Mouse (Mus musculus): ENCODE results near the gene Fermt3. TPM values are rescaled to one million over a fixed set of nuclear protein-coding genes. Genes with fewer than 3 reads are reported as not detected.
"Not testable (repeated sequence)": the region's sequence is repeated elsewhere in the genome, so short reads cannot be mapped to it uniquely, and the experiment has no call there.

Gene Fermt3
- 1 to 10 TPM; 4.2 to 5.1 TPM for total RNA-seq (2021)
- long read RNA-seq, partial matches to known transcripts = 2 of 12 reads
- long read RNA-seq, other reads (novel, unspliced or antisense) = 7 of 12 reads

DNA sequence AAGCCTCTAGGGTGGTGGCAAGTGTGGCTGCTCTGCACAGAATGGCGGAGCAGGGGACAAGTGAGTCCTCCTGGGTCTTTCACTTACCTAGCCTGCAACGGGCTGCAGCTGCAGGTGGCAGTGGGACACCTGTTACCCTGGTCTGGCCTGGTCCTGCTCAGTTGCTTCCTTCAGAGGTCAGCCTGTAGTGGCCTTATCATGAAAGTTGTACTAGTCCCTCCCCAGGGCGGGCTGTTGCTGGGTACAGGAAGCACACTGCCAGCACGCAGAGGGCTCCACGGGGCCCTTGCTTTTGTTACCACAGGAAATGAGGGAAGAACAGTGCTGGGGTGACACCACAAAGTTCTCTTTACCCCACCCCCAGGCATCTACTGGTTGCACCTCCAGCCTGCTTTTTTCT, at the start of gene Fermt3:
Gene Fermt3 (minus strand): TSS at position 279 of the 400 bp plus-strand sequence.
- no peak for DNase-seq (ENCODE audit: low spot score in 2 of 2)

DNA sequence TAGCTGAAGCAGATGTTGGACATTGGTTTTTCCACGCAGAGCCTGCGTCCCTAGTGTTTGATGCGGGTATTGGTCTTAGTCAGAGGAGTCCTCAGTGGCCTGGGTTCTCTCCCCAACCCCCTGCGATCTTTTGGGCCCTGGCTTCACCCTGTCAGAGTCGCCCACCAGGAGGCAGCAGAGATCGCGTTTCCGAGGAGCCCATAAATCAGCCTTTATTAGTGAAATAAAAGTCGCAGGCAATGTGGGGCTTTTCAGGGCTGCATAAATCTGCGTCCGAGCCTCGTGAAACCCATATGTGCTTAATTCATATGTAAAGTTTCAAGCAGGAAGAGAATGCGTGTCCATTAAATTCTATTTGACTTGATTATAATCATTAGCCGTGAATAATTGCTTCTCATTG, 48.9 kb upstream of the Fermt3 start:
- DNase-seq (ENCODE audit: low spot score in 2 of 2) = peak in 1 of 2 experiments; percentile 87

DNA sequence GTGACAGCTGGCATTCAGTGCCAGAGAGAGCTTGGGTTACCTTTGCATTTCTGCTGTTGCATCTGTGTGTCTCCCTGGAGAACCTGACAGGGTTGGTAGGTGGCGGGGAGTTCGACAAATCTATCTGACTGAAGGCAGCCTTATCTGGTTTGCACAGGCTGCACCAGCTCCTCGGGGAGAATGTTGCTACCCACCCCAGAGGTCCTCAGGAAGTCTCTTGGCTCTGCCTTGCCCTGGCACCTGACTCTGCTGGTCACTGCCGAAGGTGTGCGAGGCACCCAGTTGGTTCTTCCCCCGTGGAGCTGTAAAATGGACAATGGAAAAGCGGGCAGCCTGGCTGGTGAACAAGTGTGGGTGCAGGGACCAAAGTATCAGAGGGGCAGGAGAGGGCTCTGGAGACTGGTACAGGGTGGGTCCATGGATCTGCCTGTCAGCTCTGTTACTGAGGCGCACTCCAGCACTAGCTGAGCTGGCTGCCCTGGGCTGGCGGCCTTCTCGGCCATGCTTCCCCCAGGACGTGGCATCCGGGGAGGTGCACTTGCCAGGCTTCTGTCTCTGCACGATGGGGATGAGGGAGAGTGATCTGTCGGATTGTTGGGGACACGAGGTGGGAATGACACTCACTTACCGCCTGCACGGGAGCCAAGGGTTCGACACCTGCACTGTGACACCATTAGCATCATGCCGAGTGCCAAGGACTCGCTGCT, 48.2 kb upstream of the Fermt3 start:
- DNase-seq (ENCODE audit: low spot score in 2 of 2) = no peak

DNA sequence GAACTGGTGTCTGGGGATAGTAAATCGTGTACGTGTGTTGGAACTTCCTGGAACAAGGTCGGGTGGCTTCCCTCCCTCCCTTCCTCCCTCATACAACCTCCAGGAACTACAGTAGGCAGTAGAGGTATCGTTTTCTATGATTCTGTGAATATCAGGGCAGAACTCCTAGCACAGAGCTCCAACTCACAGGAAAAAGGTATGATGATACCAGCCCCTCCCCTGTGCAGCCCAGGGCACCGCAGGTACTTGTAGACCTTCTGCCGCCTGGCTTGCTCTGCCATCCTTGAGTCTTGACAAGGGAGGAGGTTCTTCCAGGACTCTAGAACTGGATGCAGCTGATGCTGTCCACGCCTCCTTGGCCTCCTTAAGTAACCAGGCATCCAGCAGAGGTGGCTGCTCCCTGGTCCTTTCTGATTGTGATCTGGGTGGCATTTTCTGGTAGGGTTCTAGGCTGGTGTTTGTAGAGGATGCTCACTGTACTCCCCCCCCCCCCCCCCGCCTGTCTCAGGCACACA, 47.6 kb upstream of the Fermt3 start:
- DNase-seq (ENCODE audit: low spot score in 2 of 2) = no peak

DNA sequence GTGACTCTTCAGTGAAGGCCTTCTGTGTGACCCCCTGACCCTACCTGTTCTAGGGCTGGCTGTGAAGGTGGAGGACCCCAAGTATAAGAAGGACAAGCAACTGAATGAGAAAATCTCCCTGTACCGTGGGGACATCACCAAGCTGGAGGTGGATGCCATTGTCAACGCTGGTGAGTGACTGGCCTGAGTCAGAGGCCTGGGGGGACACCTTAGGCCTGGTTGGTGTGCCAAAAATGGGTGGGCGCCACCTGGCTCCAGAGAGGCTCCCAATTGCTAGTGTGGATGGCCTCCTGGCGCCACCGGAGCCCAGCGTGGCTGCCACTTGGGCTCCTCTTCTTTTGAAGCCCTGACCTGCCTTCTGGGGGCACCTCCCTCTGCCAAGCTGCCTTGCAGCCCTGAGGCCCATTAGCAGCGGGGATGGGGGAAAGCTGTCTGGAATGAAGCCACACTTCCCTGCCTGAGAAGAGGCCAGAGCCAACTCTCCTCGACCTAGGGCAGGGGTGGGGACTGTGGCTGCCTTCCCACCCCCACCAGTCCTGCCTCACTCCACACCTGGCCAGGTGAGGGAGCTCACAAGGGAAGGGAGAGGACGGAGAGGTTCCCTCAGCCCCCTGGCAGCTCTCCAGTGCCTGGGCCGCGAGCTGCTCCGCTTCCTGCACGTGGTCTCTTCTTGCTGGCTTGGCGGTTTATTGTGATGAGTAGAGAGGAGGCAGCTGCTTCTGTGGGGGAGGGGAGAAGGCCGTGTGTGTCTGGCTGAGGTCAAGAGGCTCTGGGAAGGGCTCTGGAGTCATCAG, 47.0 kb upstream of the Fermt3 start:
- no peak for DNase-seq (ENCODE audit: low spot score in 2 of 2)

DNA sequence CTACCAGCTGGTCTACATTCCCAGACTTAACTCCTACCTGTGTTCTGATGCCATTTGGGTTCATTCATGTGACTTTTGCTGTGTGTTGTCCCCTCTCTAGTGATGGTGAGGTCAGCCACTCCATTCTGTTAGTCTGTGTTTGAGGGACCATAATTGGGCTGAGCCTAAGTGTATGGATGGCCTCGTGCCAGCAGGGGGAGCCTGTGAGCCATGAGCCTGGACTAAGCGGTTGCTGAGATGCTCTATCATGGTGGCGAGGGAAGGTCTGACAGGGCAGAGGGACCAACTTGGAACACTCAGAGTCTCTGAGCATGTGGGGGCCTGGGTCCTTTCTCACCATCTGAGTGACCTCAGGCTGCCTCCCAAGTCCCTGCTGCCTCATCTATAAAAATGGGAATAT, 45.3 kb upstream of the Fermt3 start:
- DNase-seq (ENCODE audit: low spot score in 2 of 2) = peak; percentile 73 to 88

DNA sequence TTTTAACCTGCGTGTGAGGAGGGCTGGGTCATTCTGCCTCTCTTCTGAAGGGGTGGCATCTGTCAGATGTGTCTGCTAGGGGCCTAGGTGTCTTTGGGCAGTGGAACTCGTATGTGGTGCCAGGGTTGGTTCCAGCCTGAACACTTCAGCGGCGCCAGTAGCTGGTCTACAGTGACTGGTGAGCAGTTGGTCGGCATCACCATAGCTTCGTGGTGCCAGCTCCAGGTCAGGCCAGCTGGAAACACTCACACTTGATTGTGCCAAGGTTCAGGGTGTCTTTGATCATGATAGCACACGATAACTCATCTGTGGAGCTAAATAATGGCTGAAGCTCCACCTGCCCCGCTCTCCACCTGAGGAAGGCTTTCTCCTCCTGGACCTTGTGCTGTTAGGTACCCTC, 43.6 kb upstream of the Fermt3 start:
- DNase-seq (ENCODE audit: low spot score in 2 of 2) = no peak

DNA sequence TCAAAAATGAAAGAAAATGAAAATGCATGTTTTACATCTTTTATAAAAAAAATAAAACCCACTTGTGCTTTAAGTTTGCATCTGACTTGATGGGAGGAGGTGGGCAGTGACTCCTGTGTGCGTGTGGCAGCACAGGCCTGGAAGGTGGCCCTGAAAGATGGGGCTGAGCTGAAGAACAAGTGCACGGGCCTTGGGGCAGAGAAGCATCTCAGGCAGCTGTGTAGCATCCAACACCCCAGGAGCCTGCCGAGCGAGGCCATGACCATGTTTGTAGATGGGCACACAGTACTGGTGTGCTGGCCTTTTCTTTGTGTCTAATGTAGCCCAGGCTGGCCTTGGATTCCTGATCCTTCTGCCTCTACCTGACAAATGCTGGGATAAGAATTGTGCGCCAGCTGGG, 42.8 kb upstream of the Fermt3 start:
- no peak for DNase-seq (ENCODE audit: low spot score in 2 of 2)

DNA sequence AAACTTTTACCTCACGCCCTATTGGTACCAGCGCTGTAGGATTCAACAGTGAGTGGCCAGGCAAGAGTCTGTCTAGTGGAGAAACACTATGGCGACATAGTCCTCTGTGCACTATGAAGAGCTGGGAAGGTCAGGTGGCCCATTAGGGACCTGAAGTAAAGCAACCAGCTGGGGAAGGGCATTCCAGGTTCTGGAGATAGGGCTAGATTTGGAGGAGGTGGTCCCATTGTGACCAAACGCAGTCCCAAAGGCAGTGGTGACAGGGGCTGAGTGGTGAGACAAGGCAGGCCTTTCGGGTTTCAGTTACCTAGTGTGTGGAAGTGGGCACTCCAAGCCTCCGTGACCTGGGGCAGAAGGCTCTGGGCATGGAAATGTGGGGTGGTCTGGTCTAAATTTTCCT, 39.3 kb upstream of the Fermt3 start:
- no peak for DNase-seq (ENCODE audit: low spot score in 2 of 2)

DNA sequence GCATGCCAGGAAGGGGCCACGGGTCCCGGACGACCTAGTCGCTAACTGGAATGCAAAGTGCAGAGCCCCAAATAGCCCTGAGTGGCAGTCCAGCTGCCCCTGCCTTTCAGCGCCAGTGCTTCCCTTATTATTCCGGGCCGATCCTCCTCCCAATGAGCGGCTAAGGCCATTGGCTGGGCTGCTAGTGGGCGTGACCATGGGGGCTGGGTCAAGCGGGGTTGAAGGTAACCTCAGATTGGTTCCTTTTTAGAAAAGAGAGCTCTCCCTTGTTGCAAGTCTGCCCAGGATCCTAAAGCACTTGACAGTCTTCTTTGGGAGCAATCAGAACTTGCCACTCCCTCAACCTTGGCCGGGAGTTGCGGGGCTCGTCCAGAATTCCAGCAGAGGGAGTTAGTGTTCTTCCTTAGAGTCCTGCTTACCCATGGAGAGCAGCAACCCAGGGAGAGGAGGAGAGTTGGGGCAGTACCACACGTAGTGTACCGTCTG, 38.5 kb upstream of the Fermt3 start:
- peak; percentile 44 to 63 for DNase-seq (ENCODE audit: low spot score in 2 of 2)

DNA sequence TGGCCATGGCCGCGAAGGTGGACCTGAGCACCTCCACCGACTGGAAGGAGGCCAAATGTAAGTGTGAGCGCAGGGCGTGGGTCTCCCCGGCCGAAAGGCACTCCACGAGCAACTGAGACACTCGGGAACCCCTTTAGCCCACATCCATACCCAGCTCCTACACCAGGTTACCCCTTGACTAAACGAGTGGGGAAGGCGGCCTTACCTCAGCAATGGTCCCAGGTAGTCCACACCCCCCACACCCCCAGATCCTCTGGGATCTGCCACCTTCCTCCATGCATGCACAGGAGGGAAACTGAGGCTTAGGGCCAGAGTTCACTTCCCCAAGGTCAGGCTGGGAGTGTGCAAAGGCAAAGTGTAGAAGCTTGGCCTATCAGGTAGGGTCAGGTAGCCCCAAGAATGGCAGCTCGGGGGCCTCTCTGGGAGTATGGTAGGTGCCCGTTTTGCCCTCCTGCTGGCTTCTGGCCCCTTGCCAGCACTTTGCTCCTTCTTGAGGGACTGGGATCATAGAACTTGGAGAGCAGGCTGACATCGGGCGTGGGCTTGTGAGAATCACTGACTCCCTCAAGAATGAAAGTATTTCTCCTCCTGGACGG, 38.0 kb upstream of the Fermt3 start:
- DNase-seq (ENCODE audit: low spot score in 2 of 2) = no peak

DNA sequence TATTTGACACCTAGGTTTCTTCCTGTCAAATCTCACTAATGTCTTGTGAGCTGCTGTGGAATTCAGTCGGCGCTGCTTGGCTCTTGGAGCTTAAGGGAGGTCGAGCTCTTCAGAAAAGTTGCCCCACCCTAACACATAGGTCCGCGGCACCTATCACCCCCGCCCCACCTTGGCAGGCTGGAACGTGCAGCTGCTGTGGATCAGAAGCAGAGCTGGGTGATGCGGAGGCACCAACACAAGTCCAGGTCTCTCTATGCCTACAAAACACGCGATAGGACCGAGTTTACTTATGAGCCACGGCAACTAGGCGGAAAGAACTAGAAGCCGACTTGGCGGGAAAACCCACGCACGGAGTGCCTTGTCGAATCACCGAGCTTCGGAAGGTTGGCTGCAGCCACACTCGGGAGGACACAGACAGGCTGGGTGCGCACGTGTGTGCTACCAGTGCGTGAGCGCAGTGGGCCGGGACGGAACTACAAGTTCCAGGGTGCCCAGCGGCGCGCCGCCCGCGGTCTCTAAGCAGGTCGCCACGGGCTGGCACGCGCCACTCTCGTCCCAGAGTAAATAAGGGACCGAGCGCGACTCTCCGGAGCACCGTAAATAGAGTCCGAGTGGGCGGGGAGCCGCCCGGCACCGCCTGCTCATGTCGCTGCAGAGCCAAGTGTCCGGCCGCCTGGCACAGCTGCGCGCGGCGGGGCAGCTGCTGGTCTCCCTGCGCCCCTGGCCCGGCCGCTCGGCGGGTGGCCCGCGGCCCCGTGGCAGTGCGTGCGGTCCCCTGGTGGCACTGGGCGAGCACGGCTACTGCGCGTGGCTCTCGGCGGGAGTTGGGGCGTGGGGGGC, 37.2 kb upstream of the Fermt3 start, which contains the start of gene Macrod1:
Gene Macrod1 (plus strand): TSS at position 563 of the 840 bp plus-strand sequence.
- DNase-seq (ENCODE audit: low spot score in 2 of 2) = peak; percentile 72 to 85

DNA sequence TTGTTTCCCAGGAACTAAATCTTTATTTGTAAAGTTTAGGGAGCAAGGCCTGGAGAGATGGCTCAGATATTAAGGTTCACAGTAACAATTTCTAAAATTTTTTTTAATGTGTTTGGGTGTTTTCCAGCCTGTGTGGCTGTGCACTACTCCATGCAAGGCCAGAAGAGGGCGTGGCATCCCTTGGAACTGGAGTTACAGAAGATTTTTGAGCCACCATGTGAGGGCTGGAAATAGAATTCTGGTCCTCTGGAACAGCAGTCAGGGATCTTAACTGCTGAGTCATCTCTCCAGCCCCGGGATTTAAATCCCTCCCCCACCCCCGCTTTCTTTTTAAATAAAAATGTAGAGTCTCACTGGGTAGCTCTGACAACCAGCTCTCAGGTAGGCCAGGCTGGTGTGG, 35.9 kb upstream of the Fermt3 start:
- no peak for DNase-seq (ENCODE audit: low spot score in 2 of 2)

DNA sequence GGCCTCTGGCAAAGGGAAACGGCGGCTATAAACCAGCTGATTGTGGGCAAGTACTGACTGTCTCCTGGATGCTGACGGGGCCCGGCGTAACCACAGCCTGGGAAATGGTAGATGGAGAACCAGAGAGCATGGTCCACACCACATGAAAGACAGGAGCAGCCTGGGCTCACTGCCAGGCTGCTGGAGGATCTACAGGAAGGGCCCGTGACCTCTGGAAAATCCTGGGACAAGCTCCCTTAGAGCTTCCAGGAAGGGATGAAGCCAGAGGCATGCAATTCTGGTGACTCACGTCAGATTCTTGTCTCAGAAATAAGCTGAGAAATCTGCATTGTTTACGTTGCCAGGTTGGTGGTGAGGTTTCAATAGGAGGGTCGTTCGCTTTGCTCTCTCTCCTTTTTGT, 35.5 kb upstream of the Fermt3 start:
- DNase-seq (ENCODE audit: low spot score in 2 of 2) = no peak

DNA sequence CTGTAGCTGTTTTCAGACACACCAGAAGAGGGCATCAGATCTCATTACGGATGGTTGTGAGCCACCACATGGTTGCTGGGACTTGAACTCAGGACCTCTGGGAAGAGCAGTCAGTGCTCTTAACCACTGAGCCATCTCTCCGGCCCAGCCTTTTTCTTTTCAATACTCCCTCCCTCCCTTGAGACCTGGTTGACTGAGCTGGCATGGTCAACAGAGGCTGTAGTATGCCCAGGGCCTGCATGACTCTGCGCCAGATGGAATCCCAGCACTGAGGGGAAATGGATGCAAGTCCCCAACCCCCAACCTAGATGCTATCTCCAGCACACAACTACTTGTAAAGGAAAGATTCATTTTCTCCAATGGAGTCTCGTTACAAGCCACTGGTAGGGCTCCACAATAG, 34.1 kb upstream of the Fermt3 start:
- not testable (repeated sequence) for DNase-seq (ENCODE audit: low spot score in 2 of 2)

DNA sequence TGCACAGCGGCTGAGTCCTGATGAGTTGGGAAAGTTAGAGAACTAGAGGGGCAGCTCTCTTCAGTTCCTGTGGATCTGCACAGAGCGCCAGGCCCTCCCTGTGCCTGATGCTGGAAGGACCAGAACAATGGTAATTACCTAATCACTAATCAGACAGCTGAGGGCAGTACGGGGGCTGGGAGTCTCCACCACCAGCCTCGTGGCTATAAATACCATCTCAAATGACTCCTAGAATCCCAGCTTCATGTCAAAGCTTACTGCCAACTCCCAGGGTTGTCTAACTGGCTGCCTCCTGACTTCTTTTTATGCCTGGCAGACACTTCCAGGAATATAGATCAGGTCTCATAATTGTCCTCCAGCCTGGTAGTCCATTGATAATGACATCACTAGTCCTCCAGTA, 25.4 kb upstream of the Fermt3 start:
- no peak for DNase-seq (ENCODE audit: low spot score in 2 of 2)

DNA sequence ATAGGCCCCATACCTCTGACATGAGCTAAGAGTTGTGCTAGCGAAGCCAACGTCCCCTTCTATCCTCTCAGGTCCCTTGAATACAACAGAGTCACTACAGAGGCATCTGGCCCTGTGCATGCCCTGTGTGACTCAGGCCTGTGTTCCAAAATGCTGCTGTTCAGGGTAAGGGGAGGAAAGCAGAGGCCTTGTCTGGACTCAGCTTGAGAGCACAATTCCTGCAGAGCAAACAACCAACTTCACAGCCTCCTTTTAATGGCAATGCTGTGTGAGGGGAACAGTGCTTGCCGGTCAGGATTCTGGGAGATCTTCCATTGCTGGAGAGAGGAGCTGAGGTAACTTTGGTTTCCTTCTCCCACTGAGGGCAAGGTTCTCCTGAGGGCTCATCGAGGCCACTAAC, 25.0 kb upstream of the Fermt3 start:
- DNase-seq (ENCODE audit: low spot score in 2 of 2) = no peak

DNA sequence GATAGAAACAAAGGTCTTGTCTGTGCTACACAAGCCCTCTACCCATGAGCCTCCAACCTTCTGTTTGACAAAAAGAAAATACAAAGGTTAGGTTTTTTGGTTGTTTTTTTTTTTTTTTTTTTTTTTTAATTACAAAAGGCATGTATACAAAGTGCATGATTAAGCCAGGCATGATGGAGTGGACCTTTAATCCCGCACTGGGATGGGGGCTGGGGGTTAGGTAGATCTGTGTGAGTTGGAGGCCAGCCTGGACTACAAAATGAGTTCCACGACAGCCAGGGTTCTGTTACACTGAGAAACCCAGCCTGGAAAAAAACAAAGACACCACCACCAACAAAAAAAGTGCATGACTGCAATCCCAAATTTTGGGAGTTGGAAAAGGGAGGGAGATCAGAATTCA, 21.9 kb upstream of the Fermt3 start:
- no peak for DNase-seq (ENCODE audit: low spot score in 2 of 2)

DNA sequence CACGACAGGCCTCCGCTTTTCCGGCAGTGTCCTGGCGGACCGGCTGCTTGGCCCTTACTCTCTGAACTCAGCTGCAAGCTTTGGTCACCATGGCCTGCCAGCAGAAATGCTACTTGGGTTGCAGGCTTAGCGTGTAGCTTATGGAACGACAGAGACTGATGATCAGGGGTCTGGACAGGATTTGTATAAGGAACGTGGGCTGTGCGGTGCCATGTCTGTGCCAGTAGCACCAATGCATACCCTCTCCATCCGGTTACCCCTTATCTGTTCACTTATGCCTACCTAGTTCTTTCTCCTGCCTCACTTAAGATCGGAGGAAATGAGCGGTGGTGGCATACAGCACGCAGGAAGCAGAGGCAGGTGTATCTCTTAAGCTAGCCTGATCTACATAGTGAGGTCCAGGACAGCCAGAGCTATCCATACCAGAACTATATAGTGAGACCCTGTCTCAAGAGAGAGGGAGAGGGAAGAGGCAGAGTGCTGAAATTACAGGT, 21.4 kb upstream of the Fermt3 start:
- no peak for DNase-seq (ENCODE audit: low spot score in 2 of 2)

DNA sequence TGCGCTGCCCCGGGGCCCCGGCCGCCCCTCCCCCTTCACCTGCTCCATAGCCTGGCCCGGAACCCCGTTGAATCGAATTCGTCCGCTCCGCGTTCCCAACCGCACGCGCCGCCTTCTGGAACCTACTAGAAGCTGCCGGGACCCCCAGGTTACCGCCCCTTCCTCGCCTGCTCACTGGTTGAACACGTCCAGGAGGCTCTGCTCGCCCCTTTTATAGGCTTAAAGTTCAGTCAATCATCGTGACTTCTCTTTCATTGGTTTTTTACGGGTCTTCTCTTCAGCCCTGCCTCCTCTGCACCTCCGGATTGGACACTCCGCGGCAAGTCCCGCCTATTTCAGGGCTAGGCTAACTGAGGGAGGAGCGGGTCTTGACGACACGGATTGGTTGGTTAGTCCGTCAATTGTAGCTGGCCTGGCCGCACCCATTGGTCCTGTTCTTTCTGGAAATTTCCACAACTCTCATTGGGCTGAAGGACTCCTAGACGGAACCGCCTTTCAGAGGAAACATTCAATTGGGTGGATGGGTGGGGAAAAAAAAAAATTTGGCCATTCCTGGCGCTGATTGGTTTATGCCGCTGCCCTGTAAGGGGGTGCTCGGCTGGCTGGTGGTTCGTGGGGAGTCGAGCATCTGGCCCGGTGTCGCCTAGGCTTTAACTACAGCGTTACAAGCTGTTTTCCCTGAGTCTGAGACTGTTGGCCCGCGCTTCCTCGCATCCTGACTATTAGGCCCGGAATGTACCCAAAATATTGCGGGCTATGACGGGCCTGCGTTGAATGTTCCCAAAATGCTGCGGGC, 20.8 kb upstream of the Fermt3 start, which contains the start of gene Stip1:
Gene Stip1 (minus strand): TSS at position 127 of the 796 bp plus-strand sequence.
- peak; percentile 100 for DNase-seq (ENCODE audit: low spot score in 2 of 2)

All from layer of hippocampus, adult 18-20 months (tissue).